Mouse (Mus musculus) kidney, adult 2 months (tissue): ENCODE measurements around the gene Cldn8. TPM values are rescaled to one million over a fixed set of nuclear protein-coding genes. Genes with fewer than 3 reads are reported as not detected.

Experiments used
- DNase-seq: peaks from one replicate; pipeline ENCODE4 v3.0.0; 2021
- H3K27ac ChIP-seq: fragments of 200-500 bp; 2 replicates; pipeline ENCODE4 v1.5.1; 2012; ENCODE audit warnings: low read depth, low read length, control low read depth, inconsistent platforms; ENCODE audit not compliant: insufficient read depth
- H3K27me3 ChIP-seq: fragments of 200-500 bp; replicated peaks from 2 replicates; pipeline ENCODE4 v1.6.1; 2012; ENCODE audit warnings: mild to moderate bottlenecking, moderate library complexity, low read length, inconsistent platforms; ENCODE audit not compliant: control insufficient read depth, insufficient read depth
- H3K36me3 ChIP-seq: fragments of 200-500 bp; 2 replicates; pipeline ENCODE4 v1.6.1; 2012; ENCODE audit warnings: mild to moderate bottlenecking, moderate library complexity, low read length, inconsistent platforms; ENCODE audit not compliant: control insufficient read depth, insufficient read depth
- H3K4me1 ChIP-seq: fragments of 200-500 bp; 2 replicates; pipeline ENCODE4 v1.6.1; 2011; ENCODE audit warnings: low read length; ENCODE audit not compliant: control insufficient read depth, insufficient read depth
- H3K4me3 ChIP-seq: fragments of 200-500 bp; 2 replicates; pipeline ENCODE4 v1.5.1; 2011; ENCODE audit warnings: mild to moderate bottlenecking, low read depth, low read length, control low read depth; ENCODE audit not compliant: insufficient read depth
- CTCF ChIP-seq: fragments of 200-500 bp; conservative IDR thresholded peaks from 2 replicates; pipeline ENCODE4 v1.5.1; 2011; ENCODE audit warnings: low read depth, mild to moderate bottlenecking, control low read depth, low read length, moderate library complexity, mixed read lengths; ENCODE audit not compliant: insufficient read depth, insufficient read length
- POLR2A ChIP-seq: fragments of 200-500 bp; IDR thresholded peaks from one replicate; pipeline ENCODE4 v1.6.1; 2011; ENCODE audit warnings: low read depth, low read length, control low read depth
- WGBS: fragments of 180-500 bp; shearing (Covaris S2); methylation state at CpG from one replicate; pipeline ENCODE4 v1.1.7; 2018; 5-methylcytosine and 5-hydroxymethylcytosine counted together
- polyA plus RNA-seq: library from polyadenylated mRNA; depleted of rRNA; stranded (reverse); fragments of >200 nt; gene quantifications from 2 replicates; pipeline ENCODE4 v1.2.3, GENCODE M21; 2012; rRNA removed

Cldn8 gene
- polyA plus RNA-seq, 1 experiment = 46.8 TPM

- no peak for DNase-seq
- Histone ChIP-seq H3K27me3 (no peaks in the 10 kb centered on the region), H3K4me3 (peak overlapping the region; percentile 55), H3K36me3 (no peaks in the 10 kb centered on the region), H3K4me1 (no peaks in the 10 kb centered on the region), H3K27ac (no peak overlapping the region; the same call in 1 of the 2 replicates)
- WGBS = 32% methylated on average over 6 of the region's 6 CpGs
- TF ChIP-seq CTCF (no peak), POLR2A (no peak)
Observed at GRCm38 (mm10) chr16:88561617-88562164, 1.3 kb downstream of the Cldn8 start.

- 49% methylated on average over 6 of the region's 6 CpGs for WGBS
- no peaks in the 10 kb centered on the region for H3K27me3 ChIP-seq
- H3K36me3 ChIP-seq = no peaks in the 10 kb centered on the region
- H3K4me1 ChIP-seq = no peaks in the 10 kb centered on the region
- no peak overlapping the region for H3K27ac ChIP-seq
- H3K4me3 ChIP-seq = no peak overlapping the region
- no peak for TF ChIP-seq POLR2A
- TF ChIP-seq CTCF = 0 out of 2 replicates have a peak, but pooled peaks have one; percentile 26
- peak; percentile 67 for DNase-seq
Observed at GRCm38 (mm10) chr16:88542488-88542887, 20.5 kb downstream of the Cldn8 start.

- no peaks in the 10 kb centered on the region for H3K36me3 ChIP-seq
- TF ChIP-seq POLR2A (no peak), CTCF (no peak)
- WGBS = 43% methylated on average over 3 of the region's 3 CpGs
- DNase-seq = peak; percentile 45
- no peak overlapping the region for H3K4me3 ChIP-seq
- H3K27me3 ChIP-seq = no peaks in the 10 kb centered on the region
- H3K27ac ChIP-seq = no peak overlapping the region
- no peaks in the 10 kb centered on the region for H3K4me1 ChIP-seq
Observed at GRCm38 (mm10) chr16:88539841-88540487, 23.0 kb downstream of the Cldn8 start.

- Histone ChIP-seq H3K27ac (no peak overlapping the region), H3K4me1 (no peaks in the 10 kb centered on the region), H3K4me3 (no peak overlapping the region), H3K36me3 (no peaks in the 10 kb centered on the region), H3K27me3 (no peaks in the 10 kb centered on the region)
- DNase-seq = no peak
- TF ChIP-seq POLR2A (no peak), CTCF (no peak)
Observed at GRCm38 (mm10) chr16:88511348-88511747, 51.6 kb downstream of the Cldn8 start.

Other genes starting within 250 kb of the Cldn8 start
- gene Cldn17, start 56.2 kb downstream of the Cldn8 start, polyA plus RNA-seq = 0.23 TPM in 1 of 2 replicates, not detected in the other
- gene Krtap24-1, start 49.1 kb upstream of the Cldn8 start, polyA plus RNA-seq = not detected in 2 replicates
- gene 2310079G19Rik, start 64.5 kb upstream of the Cldn8 start, polyA plus RNA-seq = not detected in 2 replicates
- not detected in 2 replicates for gene Krtap26-1, start 84.6 kb upstream of the Cldn8 start, polyA plus RNA-seq
- not detected in 2 replicates for gene Krtap27-1, start 108.5 kb upstream of the Cldn8 start, polyA plus RNA-seq
- not detected in 2 replicates for gene 2310061N02Rik, start 144.8 kb upstream of the Cldn8 start, polyA plus RNA-seq
- gene Krtap13-1, start 165.7 kb upstream of the Cldn8 start, polyA plus RNA-seq = not detected in 2 replicates
- gene Krtap13, start 188.5 kb upstream of the Cldn8 start, polyA plus RNA-seq = not detected in 2 replicates
- not detected in 2 replicates for gene 2310034C09Rik, start 195.7 kb upstream of the Cldn8 start, polyA plus RNA-seq
- not detected in 2 replicates for gene 2310057N15Rik, start 211.0 kb upstream of the Cldn8 start, polyA plus RNA-seq
- not detected in 2 replicates for gene Gm5965, start 214.7 kb upstream of the Cldn8 start, polyA plus RNA-seq
- not detected in 2 replicates for gene Gm20741, start 249.0 kb upstream of the Cldn8 start, polyA plus RNA-seq